Mouse (Mus musculus) lung, adult 18-20 months (tissue): ENCODE measurements around the gene Pitpnc1.

Experiments used
- DNase-seq, 2 experiments: peaks; one replicate each; pipeline ENCODE4 v3.0.0; 2022; ENCODE audit warnings: mixed read lengths in 2 of 2

Gene Pitpnc1

GRCm38 (mm10) chr11:107401839-107402590 lies 68.5 kb downstream of the Pitpnc1 start:
- DNase-seq = no peak

GRCm38 (mm10) chr11:107400826-107401225 lies 69.7 kb downstream of the Pitpnc1 start:
- no peak for DNase-seq

- no peak for DNase-seq
Observed at GRCm38 (mm10) chr11:107400005-107400404, 70.5 kb downstream of the Pitpnc1 start.

GRCm38 (mm10) chr11:107397326-107397998 lies 73.0 kb downstream of the Pitpnc1 start:
- DNase-seq = no peak

- no peak for DNase-seq
Observed at GRCm38 (mm10) chr11:107394245-107394644, 76.3 kb downstream of the Pitpnc1 start.

GRCm38 (mm10) chr11:107393828-107394165 lies 76.7 kb downstream of the Pitpnc1 start:
- no peak for DNase-seq

GRCm38 (mm10) chr11:107393154-107393827 lies 77.2 kb downstream of the Pitpnc1 start:
- DNase-seq = peak; percentile 11

- DNase-seq = no peak
Observed at GRCm38 (mm10) chr11:107390540-107390939, 80.0 kb downstream of the Pitpnc1 start.

GRCm38 (mm10) chr11:107390001-107390400 lies 80.5 kb downstream of the Pitpnc1 start:
- DNase-seq = no peak

GRCm38 (mm10) chr11:107386481-107386880 lies 84.0 kb downstream of the Pitpnc1 start:
- no peak for DNase-seq

GRCm38 (mm10) chr11:107385306-107385705 lies 85.2 kb downstream of the Pitpnc1 start:
- peak in 1 of 2 experiments; percentile 18 for DNase-seq

GRCm38 (mm10) chr11:107383985-107384384 lies 86.5 kb downstream of the Pitpnc1 start:
- DNase-seq = no peak

GRCm38 (mm10) chr11:107379965-107380364 lies 90.5 kb downstream of the Pitpnc1 start:
- no peak for DNase-seq

- peak; percentile 76 to 85 for DNase-seq
Observed at GRCm38 (mm10) chr11:107379089-107379845, 91.2 kb downstream of the Pitpnc1 start.

- DNase-seq = no peak
Observed at GRCm38 (mm10) chr11:107377326-107377725, 93.2 kb downstream of the Pitpnc1 start.

- peak; percentile 59 to 77 for DNase-seq
Observed at GRCm38 (mm10) chr11:107376272-107376671, 94.2 kb downstream of the Pitpnc1 start.

- DNase-seq = no peak
Observed at GRCm38 (mm10) chr11:107375816-107376215, 94.7 kb downstream of the Pitpnc1 start.

GRCm38 (mm10) chr11:107373569-107373968 lies 96.9 kb downstream of the Pitpnc1 start:
- no peak for DNase-seq

- DNase-seq = no peak
Observed at GRCm38 (mm10) chr11:107373154-107373553, 97.3 kb downstream of the Pitpnc1 start.

- no peak for DNase-seq
Observed at GRCm38 (mm10) chr11:107372688-107373087, 97.8 kb downstream of the Pitpnc1 start.

GRCm38 (mm10) chr11:107370476-107370875 lies 100.0 kb downstream of the Pitpnc1 start:
- DNase-seq = no peak

- DNase-seq = no peak
Observed at GRCm38 (mm10) chr11:107369661-107370060, 100.8 kb downstream of the Pitpnc1 start.
